Mouse (Mus musculus) gastrocnemius, adult 8-10 months (tissue): ENCODE data around the gene Klc1. TPM values are rescaled to one million over a fixed set of nuclear protein-coding genes. Genes with fewer than 3 reads are reported as not detected.

Source experiments
- DNase-seq, 2 experiments: peaks; one replicate each; pipeline ENCODE4 v3.0.0; 2022; ENCODE audit warnings: low spot score in 2 of 2
- total RNA-seq, 4 experiments: library from RNA; stranded (reverse); gene quantifications; 2 replicates each; pipeline ENCODE4 v1.2.4; 2022

The Klc1 gene
- total RNA-seq, 4 experiments from 2014 or later: 47.9 to 62.7 (median 50.9) TPM

DNA sequence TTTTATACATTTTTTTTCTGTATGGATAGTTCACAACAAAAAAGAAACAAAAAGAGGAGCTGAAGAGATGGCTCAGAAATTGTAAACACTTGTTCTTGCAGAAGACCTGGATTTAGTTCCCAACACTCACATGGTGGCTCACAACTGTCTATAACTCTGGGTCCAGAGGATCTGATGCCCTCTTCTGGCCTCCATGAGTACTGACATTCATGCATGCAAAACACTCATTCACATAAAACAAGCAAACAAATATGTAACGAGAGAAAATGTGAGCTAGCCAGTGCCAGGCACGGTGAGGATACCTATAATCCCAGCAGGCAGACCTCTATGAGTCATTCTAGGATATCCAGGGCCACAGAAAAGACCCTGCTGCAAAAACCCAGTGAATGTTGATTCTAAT is 92.6 kb downstream of the Klc1 start:
- DNase-seq: no peak

DNA sequence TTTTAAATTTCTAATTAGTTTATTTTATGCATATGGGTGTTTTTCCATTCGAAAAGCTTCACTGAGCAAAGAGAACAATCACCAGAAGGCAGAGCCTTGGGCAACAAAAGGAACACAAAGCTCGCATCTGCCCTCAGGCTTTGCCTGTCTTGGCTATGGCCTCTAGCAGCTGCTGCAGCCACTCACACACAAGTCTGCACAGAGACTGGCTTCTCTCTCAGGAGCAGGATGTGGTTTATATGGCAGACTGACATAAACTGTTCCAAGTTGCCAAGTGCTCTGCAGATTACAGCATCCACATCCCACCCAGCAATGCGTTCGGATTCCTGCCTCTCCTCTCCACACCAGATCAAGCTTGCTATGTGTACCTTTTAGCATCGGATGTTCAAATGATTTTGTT is 93.1 kb downstream of the Klc1 start:
- no peak for DNase-seq

DNA sequence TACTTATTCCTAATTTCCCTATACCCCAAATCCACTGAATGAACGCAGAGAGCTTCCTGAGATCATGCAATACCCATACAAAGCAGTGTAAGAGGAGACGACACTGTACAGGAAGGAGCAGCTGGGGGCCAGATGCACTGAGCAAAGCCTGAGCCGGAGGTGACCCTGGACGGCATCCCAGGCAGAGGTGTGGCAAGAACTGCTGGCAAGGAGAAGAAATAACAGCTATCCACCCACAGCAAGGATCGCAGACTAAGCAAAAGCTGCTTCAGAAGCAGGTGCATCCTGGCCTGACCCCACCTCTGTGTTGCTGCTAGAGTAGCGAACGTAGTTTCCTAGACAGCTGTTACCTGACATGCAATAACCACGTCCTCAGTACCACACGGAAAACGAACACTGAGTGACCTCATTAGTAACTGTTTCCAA is 94.4 kb downstream of the Klc1 start:
- DNase-seq: peak; percentile 57 to 70

DNA sequence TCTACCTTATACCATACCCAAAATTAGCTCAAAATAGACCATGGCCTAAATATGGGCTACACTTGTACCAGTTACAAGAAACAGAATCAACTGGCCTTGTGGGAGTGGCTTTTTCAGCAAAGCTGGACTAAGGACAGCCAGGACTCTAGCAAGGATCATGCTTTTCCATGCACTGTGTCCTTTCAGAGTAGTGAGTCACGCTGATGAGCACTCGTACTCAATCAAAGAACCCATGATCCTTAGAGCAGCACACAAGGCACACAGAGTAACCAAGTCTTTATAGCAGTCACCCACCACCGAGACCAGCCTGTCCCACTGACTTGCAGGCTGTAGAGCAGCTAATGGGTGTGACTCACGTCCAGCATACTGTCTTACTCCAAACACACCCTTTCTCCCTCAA is 94.9 kb downstream of the Klc1 start:
- no peak for DNase-seq

DNA sequence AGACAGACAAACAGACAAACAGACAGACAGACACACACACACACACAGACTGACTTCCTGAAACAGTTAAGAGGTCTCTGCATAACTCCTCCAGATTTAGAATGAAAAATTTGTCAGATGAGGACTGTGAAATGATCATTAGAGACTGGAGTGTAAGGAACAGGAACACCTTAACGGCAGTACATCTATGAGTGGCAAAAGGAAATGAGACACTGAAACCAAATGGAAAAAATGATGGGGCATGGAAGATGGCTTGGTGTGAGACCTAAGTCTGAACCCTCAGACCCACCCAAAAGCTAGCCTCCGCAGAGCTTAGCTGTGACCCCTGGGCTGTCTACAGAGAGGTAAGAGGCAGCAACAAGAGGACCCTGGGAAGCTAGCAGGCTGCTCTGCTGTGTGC is 96.8 kb downstream of the Klc1 start:
- DNase-seq: no peak

Other genes starting within 250 kb of the Klc1 start
- 100 to 1,000 TPM; 151 to 194 (median 168) TPM for gene Eif5, start 220.8 kb upstream of the Klc1 start, total RNA-seq
- gene Mark3, start 184.3 kb upstream of the Klc1 start, total RNA-seq: 10 to 100 TPM; 45.6 to 57.4 (median 48.2) TPM
- 1 to 10 TPM; 2.8 to 8.5 (median 5.7) TPM for gene Ckb, start 86.5 kb upstream of the Klc1 start, total RNA-seq
- 1 to 10 TPM; 2.1 to 2.7 (median 2.5) TPM for gene Trmt61a, start 80.7 kb upstream of the Klc1 start, total RNA-seq
- 10 to 100 TPM; 11.4 to 19.6 (median 16.3) TPM for gene Bag5, start 45.6 kb upstream of the Klc1 start, total RNA-seq
- gene Apopt1, start 45.6 kb upstream of the Klc1 start, total RNA-seq: 10 to 100 TPM; 36.2 to 40.8 (median 38.9) TPM
- gene Xrcc3, start 55.0 kb downstream of the Klc1 start, total RNA-seq: under 1 TPM in 1 of 4 experiments, not detected in 3; 0.46 TPM
- 10 to 100 TPM; 11.2 to 18.5 (median 15.2) TPM for gene Zfyve21, start 55.3 kb downstream of the Klc1 start, total RNA-seq
- 1 to 10 TPM; 4.1 to 8.0 (median 6.0) TPM for gene Ppp1r13b, start 149.3 kb downstream of the Klc1 start, total RNA-seq
- 100 to 1,000 TPM; 712 to 770 (median 740) TPM for gene Atp5mpl, start 208.1 kb downstream of the Klc1 start, total RNA-seq
- under 1 TPM in 3 of 4 experiments, not detected in 1; 0.07 to 0.29 (median 0.16) TPM for gene Tdrd9, start 212.7 kb downstream of the Klc1 start, total RNA-seq
- gene Rd3l, start 222.5 kb downstream of the Klc1 start, total RNA-seq: not detected